Mouse (Mus musculus): ENCODE results near the gene Sept4.

The Sept4 gene

GRCm38 (mm10) chr11:87599395-87600089 is 30.8 kb downstream of the Sept4 start:
- in situ Hi-C loops (cut with MseI, MboI) = no loop called here

GRCm38 (mm10) chr11:87600322-87600853 is 31.7 kb downstream of the Sept4 start:
- in situ Hi-C loops (cut with MseI, MboI) = no loop called here

- in situ Hi-C loops (cut with MseI, MboI) = no loop called here
Measured at GRCm38 (mm10) chr11:87602234-87602633, 33.5 kb downstream of the Sept4 start.

GRCm38 (mm10) chr11:87603571-87603970 is 34.9 kb downstream of the Sept4 start:
- in situ Hi-C loops (cut with MseI, MboI) = no loop called here

GRCm38 (mm10) chr11:87609264-87609663 is 40.6 kb downstream of the Sept4 start:
- in situ Hi-C loops (cut with MseI, MboI) = no loop called here

- in situ Hi-C loops (cut with MseI, MboI) = no loop called here
Measured at GRCm38 (mm10) chr11:87611547-87611946, 42.8 kb downstream of the Sept4 start.

- in situ Hi-C loops (cut with MseI, MboI) = no loop called here
Measured at GRCm38 (mm10) chr11:87613972-87614371, 45.3 kb downstream of the Sept4 start.

GRCm38 (mm10) chr11:87615551-87615950 is 46.8 kb downstream of the Sept4 start:
- in situ Hi-C loops (cut with MseI, MboI) = no loop called here

GRCm38 (mm10) chr11:87615952-87616351 is 47.2 kb downstream of the Sept4 start:
- in situ Hi-C loops (cut with MseI, MboI) = no loop called here

GRCm38 (mm10) chr11:87616790-87617474 is 48.2 kb downstream of the Sept4 start, which contains the start of gene Hsf5:
Gene Hsf5 (plus strand): TSS chr11:87617164.
- in situ Hi-C loops (cut with MseI, MboI) = no loop called here

GRCm38 (mm10) chr11:87617606-87618005 is 48.9 kb downstream of the Sept4 start:
- in situ Hi-C loops (cut with MseI, MboI) = no loop called here

GRCm38 (mm10) chr11:87623160-87623559 is 54.5 kb downstream of the Sept4 start:
- in situ Hi-C loops (cut with MseI, MboI) = no loop called here

- in situ Hi-C loops (cut with MseI, MboI) = no loop called here
Measured at GRCm38 (mm10) chr11:87629859-87630258, 61.2 kb downstream of the Sept4 start.

- in situ Hi-C loops (cut with MseI, MboI) = no loop called here
Measured at GRCm38 (mm10) chr11:87638793-87639192, 70.1 kb downstream of the Sept4 start.

- in situ Hi-C loops (cut with MseI, MboI) = no loop called here
Measured at GRCm38 (mm10) chr11:87639206-87639605, 70.5 kb downstream of the Sept4 start.

All from mouse trophoblast stem cell (cell line).